In the genomic region with DNA sequence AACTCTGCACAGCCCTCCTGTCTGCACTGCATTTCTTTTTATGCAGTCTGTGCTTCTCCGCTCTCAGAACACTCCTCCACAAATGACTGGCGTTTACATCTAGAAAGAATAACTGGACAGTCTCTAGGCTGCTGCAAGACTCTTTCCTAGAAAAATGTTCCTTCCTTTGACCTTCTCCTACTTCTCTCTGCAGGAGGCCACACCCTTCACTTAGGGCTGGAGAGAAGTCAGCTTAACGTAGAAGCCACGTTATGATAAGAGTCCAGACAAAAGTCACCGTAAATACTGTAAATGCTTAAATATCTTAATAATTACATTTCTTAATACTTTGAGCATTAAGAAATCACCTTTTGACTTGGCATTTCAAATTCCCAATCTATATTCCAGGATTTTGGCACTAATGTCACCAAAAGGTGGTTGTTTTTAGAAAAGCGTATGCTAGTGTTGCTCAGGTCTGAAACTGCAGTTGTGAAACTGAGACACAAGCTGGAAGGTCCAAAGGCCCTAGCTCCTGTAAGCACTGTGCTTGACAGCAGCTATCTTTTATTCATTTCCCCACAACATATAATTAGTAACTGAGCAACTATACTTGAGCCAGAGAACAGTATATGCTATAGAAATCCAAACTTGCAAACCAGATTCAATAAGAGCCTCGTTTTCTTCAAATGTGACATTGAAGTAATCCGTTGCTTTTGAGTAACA, we compare ENCODE assay signal across 11 mouse cellular contexts. TPM values are rescaled to one million over a fixed set of nuclear protein-coding genes. Genes with fewer than 3 reads are reported as not detected.
DNase-seq lines count a peak whose midpoint lies in the region; ATAC-seq and TF ChIP-seq lines count a peak whose summit lies in the region.
"Had no signal": no experiment of that assay in that cellular context is flagged by ENCODE, and none has a peak within 500 bp of the region (broad histone marks: within the 10 kb centered on the region; RNA-seq: fewer than 3 reads in every experiment).

No protein-coding gene starts in this region.

- 0 out of 2 replicates have a peak, but pooled peaks cover 3% of the 10 kb centered on the region for H3K36me3 ChIP-seq in forebrain, embryonic 12.5 days (replicated peaks)
- H3K36me3 ChIP-seq in forebrain, embryonic 10.5 days (replicated peaks), result peaks cover 29% of the 10 kb centered on the region
- H3K36me3 ChIP-seq in kidney, embryonic 15.5 days, result peaks cover 31% of the 10 kb centered on the region
- peaks cover 20% of the 10 kb centered on the region for H3K36me3 ChIP-seq in heart, embryonic 16.5 days (ENCODE audit: control insufficient read depth, insufficient read depth)
- peaks cover 32% of the 10 kb centered on the region for H3K36me3 ChIP-seq in myocyte (ENCODE audit: control insufficient read depth, insufficient read depth)
- no peaks in the 10 kb centered on the region for H3K36me3 ChIP-seq in midbrain, postnatal 0 days (ENCODE audit: insufficient read depth, low read length)
- H3K36me3 ChIP-seq: hindbrain, embryonic 13.5 days had no signal

- no peaks in the 10 kb centered on the region for H3K27me3 ChIP-seq in forebrain, embryonic 12.5 days
- H3K27me3 ChIP-seq in forebrain, embryonic 10.5 days (ENCODE audit: poor library complexity, severe bottlenecking), result peaks cover 14% of the 10 kb centered on the region
- no peaks in the 10 kb centered on the region for H3K27me3 ChIP-seq in kidney, embryonic 15.5 days
- no peaks in the 10 kb centered on the region for H3K27me3 ChIP-seq in heart, embryonic 16.5 days (ENCODE audit: control insufficient read depth, insufficient read depth, low read length)
- H3K27me3 ChIP-seq in myocyte (ENCODE audit: control insufficient read depth, insufficient read depth, insufficient read length), result no peaks in the 10 kb centered on the region
- no peaks in the 10 kb centered on the region for H3K27me3 ChIP-seq in midbrain, postnatal 0 days (ENCODE audit: insufficient read depth, low read length)
- H3K27me3 ChIP-seq: hindbrain, embryonic 13.5 days had no signal

- no peak for DNase-seq in forebrain, embryonic 10.5 days (ENCODE audit: extremely low spot score, low spot score)
- DNase-seq in kidney, postnatal 14 days, result no peak
- no peak for DNase-seq in embryo, embryonic 9.5 days (ENCODE audit: extremely low spot score)
- DNase-seq in midbrain, postnatal 0 days (ENCODE audit: low spot score), result no peak
- DNase-seq: kidney, postnatal 4 days; thymus, adult 2 months had no signal

- no peak for TF ChIP-seq POLR2A in myocyte (IDR thresholded peaks at IDR 0.05; ENCODE audit: insufficient read length, low read depth)

- no peak overlapping the region for H3K27ac ChIP-seq in forebrain, embryonic 12.5 days
- no peak overlapping the region for H3K27ac ChIP-seq in forebrain, embryonic 10.5 days
- no peak overlapping the region for H3K27ac ChIP-seq in kidney, embryonic 15.5 days
- H3K27ac ChIP-seq in heart, embryonic 16.5 days (ENCODE audit: low read length), result peak overlapping the region; percentile 89
- no peak overlapping the region for H3K27ac ChIP-seq in midbrain, postnatal 0 days (ENCODE audit: low read depth, low read length)
- H3K27ac ChIP-seq: hindbrain, embryonic 13.5 days had no signal

- no peaks in the 10 kb centered on the region for H3K9me3 ChIP-seq in forebrain, embryonic 12.5 days
- H3K9me3 ChIP-seq in forebrain, embryonic 10.5 days, result no peaks in the 10 kb centered on the region
- no peaks in the 10 kb centered on the region for H3K9me3 ChIP-seq in kidney, embryonic 15.5 days (replicated peaks)
- no peaks in the 10 kb centered on the region for H3K9me3 ChIP-seq in heart, embryonic 16.5 days (replicated peaks; ENCODE audit: control insufficient read depth, low read length)
- no peaks in the 10 kb centered on the region for H3K9me3 ChIP-seq in midbrain, postnatal 0 days (ENCODE audit: low read length)
- H3K9me3 ChIP-seq: hindbrain, embryonic 13.5 days had no signal

- ATAC-seq in forebrain, embryonic 12.5 days (ENCODE audit: low FRiP score), result no peak
- no peak for ATAC-seq in kidney, embryonic 15.5 days (replicated peaks; ENCODE audit: low FRiP score)
- no peak for ATAC-seq in heart, embryonic 16.5 days (replicated peaks; ENCODE audit: extremely low read depth, insufficient read depth, low FRiP score)
- no peak for ATAC-seq in midbrain, postnatal 0 days (ENCODE audit: low FRiP score)

- H3K9ac ChIP-seq in forebrain, embryonic 12.5 days, result no peak overlapping the region
- H3K9ac ChIP-seq in kidney, embryonic 15.5 days, result no peak overlapping the region
- peak overlapping the region; percentile 66 for H3K9ac ChIP-seq in heart, embryonic 16.5 days (ENCODE audit: low read length)
- no peak overlapping the region for H3K9ac ChIP-seq in midbrain, postnatal 0 days (replicated peaks; ENCODE audit: low read length, poor library complexity, severe bottlenecking)
- H3K9ac ChIP-seq: hindbrain, embryonic 13.5 days had no signal

- H3K4me1 ChIP-seq in forebrain, embryonic 12.5 days, result peaks cover 21% of the 10 kb centered on the region; the same call in 1 of the 2 replicates
- peaks cover 26% of the 10 kb centered on the region for H3K4me1 ChIP-seq in forebrain, embryonic 10.5 days
- peaks cover 26% of the 10 kb centered on the region for H3K4me1 ChIP-seq in kidney, embryonic 15.5 days
- H3K4me1 ChIP-seq in heart, embryonic 16.5 days (ENCODE audit: control insufficient read depth, insufficient read depth, low read length), result peaks cover 7% of the 10 kb centered on the region
- H3K4me1 ChIP-seq in midbrain, postnatal 0 days (ENCODE audit: insufficient read depth, low read length), result no peaks in the 10 kb centered on the region

- TF ChIP-seq CTCF in midbrain, postnatal 0 days (IDR thresholded peaks at IDR 0.05), result no peak

- H3ac ChIP-seq in myocyte (ENCODE audit: control insufficient read depth, insufficient read length), result no peak overlapping the region

- WGBS in forebrain, embryonic 12.5 days, result 68% methylated on average over 8 of the region's 8 CpGs
- WGBS in forebrain, embryonic 10.5 days, result 82% methylated on average over 8 of the region's 8 CpGs
- 49% methylated on average over 8 of the region's 8 CpGs for WGBS in kidney, embryonic 15.5 days
- 32% methylated on average over 8 of the region's 8 CpGs for WGBS in heart, embryonic 16.5 days
- 79% methylated on average over 8 of the region's 8 CpGs for WGBS in midbrain, postnatal 0 days

- H3K4me3 ChIP-seq in forebrain, embryonic 12.5 days (replicated peaks), result no peak overlapping the region
- no peak overlapping the region for H3K4me3 ChIP-seq in forebrain, embryonic 10.5 days
- no peak overlapping the region for H3K4me3 ChIP-seq in kidney, embryonic 15.5 days (replicated peaks)
- peak overlapping the region; percentile 92 for H3K4me3 ChIP-seq in heart, embryonic 16.5 days (ENCODE audit: low read length)
- H3K4me3 ChIP-seq in myocyte, result no peak overlapping the region
- H3K4me3 ChIP-seq in midbrain, postnatal 0 days (ENCODE audit: low read depth, low read length), result no peak overlapping the region
- H3K4me3 ChIP-seq: hindbrain, embryonic 13.5 days had no signal

- H3K79me2 ChIP-seq in myocyte (ENCODE audit: control insufficient read depth, insufficient read depth), result peaks cover 6% of the 10 kb centered on the region

- H3K4me2 ChIP-seq in forebrain, embryonic 12.5 days, result 0 out of 2 replicates have a peak overlapping the region, but pooled peaks have one; percentile 6
- H3K4me2 ChIP-seq in kidney, embryonic 15.5 days, result peak overlapping the region; percentile 40
- peak overlapping the region; percentile 82 for H3K4me2 ChIP-seq in heart, embryonic 16.5 days (ENCODE audit: low read depth, low read length)
- H3K4me2 ChIP-seq in myocyte (ENCODE audit: low read depth), result peak overlapping the region; percentile 90
- H3K4me2 ChIP-seq in midbrain, postnatal 0 days (ENCODE audit: low read depth, low read length, poor library complexity, severe bottlenecking), result no peak overlapping the region
- H3K4me2 ChIP-seq: hindbrain, embryonic 13.5 days had no signal

TF ChIP-seq in myocyte, 11 proteins besides CTCF, POLR2A, EP300 and RAD21:
- TF ChIP-seq USF1 (IDR thresholded peaks at IDR 0.05; ENCODE audit: low read depth), result no peak
- no peak for TF ChIP-seq SRF (IDR thresholded peaks at IDR 0.05; ENCODE audit: control insufficient read depth, insufficient read length, low read depth)
- no peak for TF ChIP-seq TCF3 (IDR thresholded peaks at IDR 0.05; ENCODE audit: insufficient read length, low read depth)
- no peak for TF ChIP-seq MYOD1 (IDR thresholded peaks at IDR 0.05; ENCODE audit: control insufficient read depth in 1 of 3, insufficient read length in 2 of 3, low read depth in 2 of 3)
- TF ChIP-seq E2F4 (IDR thresholded peaks at IDR 0.05; ENCODE audit: insufficient read depth), result no peak
- TF ChIP-seq POLR2AphosphoS2 (IDR thresholded peaks at IDR 0.05; ENCODE audit: insufficient read length, low read depth), result no peak
- no peak for TF ChIP-seq CEBPB (IDR thresholded peaks at IDR 0.05; ENCODE audit: insufficient read depth, poor library complexity, severe bottlenecking)
- no peak for TF ChIP-seq TCF12 (IDR thresholded peaks at IDR 0.05; ENCODE audit: insufficient read depth, poor library complexity, severe bottlenecking)
TF ChIP-seq in myocyte: peak in this region for 0.

RNA-seq across cellular contexts. Expression of a gene that starts 3.0 kb away (rescaled TPM):
- polyA plus RNA-seq in forebrain, embryonic 12.5 days (2016; fragmentation: Nextera tagmentation; extraction: Ambion mirVana), result 9.2 and 9.5 TPM in 2 replicates
- polyA plus RNA-seq in forebrain, embryonic 10.5 days (2016; fragmentation: Nextera tagmentation; extraction: Ambion mirVana), result 10.4 and 13.4 TPM in 2 replicates
- 18.8 TPM in 2 replicates for polyA plus RNA-seq in kidney, embryonic 15.5 days (2015; fragmentation: Nextera tagmentation; extraction: Ambion mirVana)
- polyA plus RNA-seq in heart, embryonic 16.5 days (2015; fragmentation: Nextera tagmentation; extraction: Ambion mirVana), result 58.2 and 63.7 TPM in 2 replicates
- 23.1 TPM for polyA plus RNA-seq in myocyte (2012; fragmentation: generic; extraction: Trizol)
- total RNA-seq in midbrain, postnatal 0 days (2014; rRNA removed), result 2.1 and 4.4 TPM in 2 replicates
- polyA plus RNA-seq in midbrain, postnatal 0 days (2015; fragmentation: Nextera tagmentation; extraction: Ambion mirVana), result 1.1 and 1.2 TPM in 2 replicates
